Mouse (Mus musculus) hindbrain, embryonic 13.5 days (tissue): ENCODE measurements at regions not wholly inside any gene's neighbourhood (a gene's known extent, or its start where the extent isn't known, plus 50 kb on each side); places are given as distances from the start of the nearest gene placed in this dataset.
A peak's percentile ranks its signal among the peaks of the same experiment; 100 is the strongest.

ENCODE experiments used
- ATAC-seq: fragments of 200-750 bp; cut with Nextera tagmentation; 2 replicates; pipeline ENCODE4 v1.8.0; 2017; ENCODE audit warnings: moderate TSS enrichment; ENCODE audit not compliant: low FRiP score
- H3K27ac ChIP-seq: fragments of 300-500 bp; sonication (generic); 2 replicates; pipeline ENCODE4 v1.5.1; 2015; ENCODE audit warnings: inconsistent platforms, mild to moderate bottlenecking, moderate library complexity
- H3K27me3 ChIP-seq: fragments of 300-500 bp; sonication (generic); 2 replicates; pipeline ENCODE4 v1.6.1; 2015; ENCODE audit warnings: mild to moderate bottlenecking, inconsistent platforms
- H3K36me3 ChIP-seq: fragments of 300-500 bp; sonication (generic); 2 replicates; pipeline ENCODE4 v1.6.1; 2015; ENCODE audit warnings: mild to moderate bottlenecking, inconsistent platforms
- H3K4me1 ChIP-seq: fragments of 300-500 bp; sonication (generic); replicated peaks from 2 replicates; pipeline ENCODE4 v1.6.1; 2015; ENCODE audit warnings: inconsistent platforms
- H3K4me2 ChIP-seq: fragments of 300-500 bp; sonication (generic); 2 replicates; pipeline ENCODE4 v1.6.1; 2015; ENCODE audit warnings: inconsistent platforms, mild to moderate bottlenecking, moderate library complexity
- H3K4me3 ChIP-seq: fragments of 300-500 bp; sonication (generic); 2 replicates; pipeline ENCODE4 v1.5.1; 2015; ENCODE audit warnings: mild to moderate bottlenecking, inconsistent platforms
- H3K9ac ChIP-seq: fragments of 300-500 bp; sonication (generic); 2 replicates; pipeline ENCODE4 v1.6.1; 2015; ENCODE audit warnings: mild to moderate bottlenecking, inconsistent platforms
- H3K9me3 ChIP-seq: fragments of 300-500 bp; sonication (generic); 2 replicates; pipeline ENCODE4 v1.6.1; 2016; ENCODE audit warnings: inconsistent platforms
- WGBS: fragments of 180-500 bp; shearing (Covaris S2); methylation state at CpG from one replicate; pipeline ENCODE4 v1.1.7; 2015; 5-methylcytosine and 5-hydroxymethylcytosine counted together

GRCm38 (mm10) chr12:25355217-25355616 lies 258.3 kb upstream of the Id2 start:
- Histone ChIP-seq H3K4me3 (no peak overlapping the region), H3K9ac (no peak overlapping the region), H3K9me3 (no peaks in the 10 kb centered on the region), H3K4me2 (no peak overlapping the region), H3K27me3 (no peaks in the 10 kb centered on the region), H3K36me3 (no peaks in the 10 kb centered on the region), H3K4me1 (peaks cover 13% of the 10 kb centered on the region; the same call in 1 of the 2 replicates), H3K27ac (no peak overlapping the region)
- WGBS = 60% methylated on average over 1 of the region's 1 CpGs
- ATAC-seq = no peak

GRCm38 (mm10) chr12:25353402-25353896 lies 256.5 kb upstream of the Id2 start:
- Histone ChIP-seq H3K36me3 (no peaks in the 10 kb centered on the region), H3K4me3 (no peak overlapping the region), H3K9me3 (no peaks in the 10 kb centered on the region), H3K4me2 (no peak overlapping the region), H3K27ac (no peak overlapping the region), H3K9ac (no peak overlapping the region), H3K27me3 (no peaks in the 10 kb centered on the region), H3K4me1 (peaks cover 10% of the 10 kb centered on the region; the same call in 1 of the 2 replicates)
- 63% methylated on average over 10 of the region's 10 CpGs for WGBS
- ATAC-seq = no peak

- no peak for ATAC-seq
- H3K27me3 ChIP-seq = no peaks in the 10 kb centered on the region
- no peak overlapping the region for H3K27ac ChIP-seq
- H3K36me3 ChIP-seq = no peaks in the 10 kb centered on the region
- H3K4me2 ChIP-seq = no peak overlapping the region
- no peaks in the 10 kb centered on the region for H3K9me3 ChIP-seq
- H3K9ac ChIP-seq = no peak overlapping the region
- peaks cover 10% of the 10 kb centered on the region; the same call in 1 of the 2 replicates for H3K4me1 ChIP-seq
- no peak overlapping the region for H3K4me3 ChIP-seq
Observed at GRCm38 (mm10) chr12:25352160-25352559, 255.2 kb upstream of the Id2 start.

GRCm38 (mm10) chr12:25344354-25344753 lies 247.4 kb upstream of the Id2 start:
- Histone ChIP-seq H3K4me2 (no peak overlapping the region), H3K4me1 (peaks cover 9% of the 10 kb centered on the region; the same call in 1 of the 2 replicates)
- ATAC-seq = no peak

GRCm38 (mm10) chr12:25338771-25339170 lies 241.8 kb upstream of the Id2 start:
- Histone ChIP-seq H3K27ac (no peak overlapping the region), H3K4me3 (no peak overlapping the region), H3K4me1 (no peaks in the 10 kb centered on the region), H3K9ac (no peak overlapping the region), H3K4me2 (no peak overlapping the region), H3K27me3 (no peaks in the 10 kb centered on the region), H3K36me3 (no peaks in the 10 kb centered on the region), H3K9me3 (no peaks in the 10 kb centered on the region)
- ATAC-seq = no peak
- WGBS = 71% methylated on average over 1 of the region's 1 CpGs

More at GRCm38 (mm10) chr12:25344354-25344753, 247.4 kb upstream of the Id2 start:
- Histone ChIP-seq H3K9ac (no peak overlapping the region), H3K27ac (no peak overlapping the region), H3K4me3 (no peak overlapping the region), H3K27me3 (no peaks in the 10 kb centered on the region), H3K36me3 (no peaks in the 10 kb centered on the region), H3K9me3 (no peaks in the 10 kb centered on the region)
- WGBS = 51% methylated on average over 17 of the region's 17 CpGs

- no peak overlapping the region for H3K4me3 ChIP-seq
- no peak overlapping the region for H3K9ac ChIP-seq
- H3K36me3 ChIP-seq = no peaks in the 10 kb centered on the region
- no peak overlapping the region for H3K4me2 ChIP-seq
- H3K27ac ChIP-seq = no peak overlapping the region
- no peaks in the 10 kb centered on the region for H3K27me3 ChIP-seq
- peaks cover 10% of the 10 kb centered on the region for H3K4me1 ChIP-seq
- no peaks in the 10 kb centered on the region for H3K9me3 ChIP-seq
- ATAC-seq = no peak
- WGBS = 75% methylated on average over 2 of the region's 2 CpGs
Observed at GRCm38 (mm10) chr12:25335930-25336329, 239.0 kb upstream of the Id2 start.

- Histone ChIP-seq H3K4me1 (peaks cover 10% of the 10 kb centered on the region), H3K36me3 (no peaks in the 10 kb centered on the region), H3K9me3 (no peaks in the 10 kb centered on the region), H3K27me3 (no peaks in the 10 kb centered on the region), H3K9ac (no peak overlapping the region), H3K4me3 (no peak overlapping the region), H3K27ac (no peak overlapping the region), H3K4me2 (no peak overlapping the region)
- no peak for ATAC-seq
- 78% methylated on average over 5 of the region's 5 CpGs for WGBS
Observed at GRCm38 (mm10) chr12:25335069-25335468, 238.1 kb upstream of the Id2 start.

GRCm38 (mm10) chr12:25332384-25333035 lies 235.6 kb upstream of the Id2 start:
- Histone ChIP-seq H3K27me3 (no peaks in the 10 kb centered on the region), H3K9me3 (no peaks in the 10 kb centered on the region), H3K4me3 (no peak overlapping the region), H3K36me3 (no peaks in the 10 kb centered on the region), H3K4me1 (peaks cover 20% of the 10 kb centered on the region), H3K4me2 (no peak overlapping the region), H3K27ac (no peak overlapping the region), H3K9ac (no peak overlapping the region)
- WGBS = 52% methylated on average over 11 of the region's 11 CpGs
- 0 out of 2 replicates have a peak, but pooled peaks have one; percentile 24 for ATAC-seq

GRCm38 (mm10) chr12:25330004-25330708 lies 233.2 kb upstream of the Id2 start:
- ATAC-seq = no peak

GRCm38 (mm10) chr12:25325901-25326300 lies 229.0 kb upstream of the Id2 start:
- Histone ChIP-seq H3K4me2 (no peak overlapping the region), H3K4me1 (peaks cover 10% of the 10 kb centered on the region), H3K36me3 (no peaks in the 10 kb centered on the region), H3K27me3 (no peaks in the 10 kb centered on the region), H3K9me3 (no peaks in the 10 kb centered on the region), H3K9ac (no peak overlapping the region), H3K4me3 (no peak overlapping the region), H3K27ac (no peak overlapping the region)
- ATAC-seq = no peak
- WGBS = 86% methylated on average over 3 of the region's 3 CpGs

More at GRCm38 (mm10) chr12:25330004-25330708, 233.2 kb upstream of the Id2 start:
- H3K27ac ChIP-seq = no peak overlapping the region
- peaks cover 20% of the 10 kb centered on the region for H3K4me1 ChIP-seq
- H3K36me3 ChIP-seq = no peaks in the 10 kb centered on the region
- no peaks in the 10 kb centered on the region for H3K9me3 ChIP-seq
- H3K4me3 ChIP-seq = no peak overlapping the region
- no peak overlapping the region for H3K4me2 ChIP-seq
- no peaks in the 10 kb centered on the region for H3K27me3 ChIP-seq
- H3K9ac ChIP-seq = no peak overlapping the region
- 89% methylated on average over 5 of the region's 5 CpGs for WGBS

GRCm38 (mm10) chr12:25323171-25323570 lies 226.2 kb upstream of the Id2 start:
- no peak overlapping the region for H3K4me2 ChIP-seq
- H3K9ac ChIP-seq = no peak overlapping the region
- WGBS = 94% methylated on average over 1 of the region's 1 CpGs
- no peaks in the 10 kb centered on the region for H3K9me3 ChIP-seq
- no peak overlapping the region for H3K4me3 ChIP-seq
- H3K27me3 ChIP-seq = no peaks in the 10 kb centered on the region
- no peaks in the 10 kb centered on the region for H3K36me3 ChIP-seq
- H3K27ac ChIP-seq = no peak overlapping the region
- ATAC-seq = no peak
- H3K4me1 ChIP-seq = 0 out of 2 replicates have a peak, but pooled peaks cover 3% of the 10 kb centered on the region

- Histone ChIP-seq H3K36me3 (no peaks in the 10 kb centered on the region), H3K9me3 (no peaks in the 10 kb centered on the region), H3K4me3 (no peak overlapping the region), H3K27me3 (no peaks in the 10 kb centered on the region), H3K9ac (no peak overlapping the region), H3K4me1 (no peaks in the 10 kb centered on the region), H3K27ac (no peak overlapping the region), H3K4me2 (no peak overlapping the region)
- no peak for ATAC-seq
- WGBS = 84% methylated on average over 3 of the region's 3 CpGs
Observed at GRCm38 (mm10) chr12:25320262-25320767, 223.4 kb upstream of the Id2 start.
